Comparison of ENCODE assay signal across 8 mouse cellular contexts in genomic region chr15:79683707-79684465, GRCm38 (mm10). TPM values are rescaled to one million over a fixed set of nuclear protein-coding genes. Genes with fewer than 3 reads are reported as not detected.
DNase-seq lines count a peak whose midpoint lies in the region; ATAC-seq and TF ChIP-seq lines count a peak whose summit lies in the region.

No protein-coding gene starts in this region.

- H3K4me3 ChIP-seq in C2C12 (ENCODE audit: insufficient read depth, poor library complexity, severe bottlenecking), result peak overlapping the region; percentile 8
- H3K4me3 ChIP-seq in embryonic facial prominence, embryonic 15.5 days (replicated peaks), result peak overlapping the region; percentile 94
- H3K4me3 ChIP-seq in limb, embryonic 14.5 days (replicated peaks; ENCODE audit: low read length), result peak overlapping the region; percentile 93; the same call in 1 of the 2 replicates
- peak overlapping the region; percentile 14; the same call in 1 of the 2 replicates for H3K4me3 ChIP-seq in stomach, postnatal 0 days (ENCODE audit: low read depth, low read length)

- WGBS in embryonic facial prominence, embryonic 15.5 days, result 61% methylated on average over 19 of the region's 19 CpGs
- 76% methylated on average over 19 of the region's 19 CpGs for WGBS in limb, embryonic 14.5 days
- 43% methylated on average over 19 of the region's 19 CpGs for WGBS in stomach, postnatal 0 days

- no peak for TF ChIP-seq CTCF in C2C12 (IDR thresholded peaks at IDR 0.05; ENCODE audit: control insufficient read depth, insufficient read depth, insufficient read length)
- TF ChIP-seq CTCF in stomach, postnatal 0 days (IDR thresholded peaks at IDR 0.05; ENCODE audit: low read depth), result no peak

- TF ChIP-seq EP300 in stomach, postnatal 0 days (optimal IDR thresholded peaks at IDR 0.05), result no peak

- ATAC-seq in embryonic facial prominence, embryonic 15.5 days (ENCODE audit: insufficient number of reproducible peaks, low FRiP score, low TSS enrichment, low read depth), result no peak
- ATAC-seq in limb, embryonic 14.5 days (ENCODE audit: low FRiP score, low read depth), result no peak
- 0 out of 2 replicates have a peak, but pooled peaks have one; percentile 14 for ATAC-seq in stomach, postnatal 0 days (ENCODE audit: low FRiP score, low TSS enrichment)
- no peak for ATAC-seq in megakaryocyte progenitor cell, adult 5-6 weeks (replicated peaks; ENCODE audit: poor library complexity)

- H3K4me1 ChIP-seq in embryonic facial prominence, embryonic 15.5 days, result peaks cover 53% of the 10 kb centered on the region
- peaks cover 37% of the 10 kb centered on the region for H3K4me1 ChIP-seq in limb, embryonic 14.5 days (ENCODE audit: control insufficient read depth, insufficient read depth, low read length)
- H3K4me1 ChIP-seq in stomach, postnatal 0 days (replicated peaks; ENCODE audit: control insufficient read depth, insufficient read depth), result peaks cover 22% of the 10 kb centered on the region

- H3K27me3 ChIP-seq in C2C12 (ENCODE audit: control insufficient read depth, insufficient read depth, insufficient read length), result no peaks in the 10 kb centered on the region
- no peaks in the 10 kb centered on the region for H3K27me3 ChIP-seq in embryonic facial prominence, embryonic 15.5 days
- H3K27me3 ChIP-seq in limb, embryonic 14.5 days (ENCODE audit: control insufficient read depth, insufficient read depth, low read length), result no peaks in the 10 kb centered on the region
- no peaks in the 10 kb centered on the region for H3K27me3 ChIP-seq in stomach, postnatal 0 days (ENCODE audit: control insufficient read depth, insufficient read depth, low read length)

- peaks cover 11% of the 10 kb centered on the region for H3K36me3 ChIP-seq in C2C12 (ENCODE audit: control insufficient read depth, insufficient read depth)
- H3K36me3 ChIP-seq in embryonic facial prominence, embryonic 15.5 days, result 0 out of 2 replicates have a peak, but pooled peaks cover 10% of the 10 kb centered on the region
- 0 out of 2 replicates have a peak, but pooled peaks cover 2% of the 10 kb centered on the region for H3K36me3 ChIP-seq in limb, embryonic 14.5 days (ENCODE audit: control insufficient read depth, insufficient read depth, low read length)
- no peaks in the 10 kb centered on the region for H3K36me3 ChIP-seq in stomach, postnatal 0 days (ENCODE audit: control insufficient read depth, insufficient read depth, low read length)

- H3K4me2 ChIP-seq in embryonic facial prominence, embryonic 15.5 days (replicated peaks), result peak overlapping the region; percentile 73
- H3K4me2 ChIP-seq in limb, embryonic 14.5 days (replicated peaks; ENCODE audit: low read depth, low read length, severe bottlenecking), result peak overlapping the region; percentile 81; the same call in 1 of the 2 replicates
- H3K4me2 ChIP-seq in stomach, postnatal 0 days (replicated peaks; ENCODE audit: low read depth), result peak overlapping the region; percentile 82

- peaks cover 78% of the 10 kb centered on the region for H3K79me3 ChIP-seq in C2C12 (ENCODE audit: low read depth)

- 0 out of 2 replicates have a peak overlapping the region, but pooled peaks have one; percentile 4 for H3K9ac ChIP-seq in embryonic facial prominence, embryonic 15.5 days
- peak overlapping the region; percentile 38; the same call in 1 of the 2 replicates for H3K9ac ChIP-seq in limb, embryonic 14.5 days (ENCODE audit: low read depth, low read length, severe bottlenecking)
- H3K9ac ChIP-seq in stomach, postnatal 0 days (ENCODE audit: low read length), result peak overlapping the region; percentile 9; the same call in 1 of the 2 replicates

- no peak for TF ChIP-seq POLR2A in limb, embryonic 14.5 days (IDR thresholded peaks at IDR 0.05; ENCODE audit: borderline replicate concordance, extremely low read depth, insufficient read depth, insufficient read length)

- peak overlapping the region; percentile 67 for H3ac ChIP-seq in C2C12 (ENCODE audit: control insufficient read depth, insufficient read length, low read depth)

- DNase-seq in heart, adult 11 months, result peak; percentile 90
- no peak for DNase-seq in heart, postnatal 4 days
- no peak for DNase-seq in limb, embryonic 14.5 days (ENCODE audit: low spot score)
- peak; percentile 46 for DNase-seq in stomach, postnatal 0 days (ENCODE audit: low spot score)
- no peak for DNase-seq in testis, postnatal 10 days (ENCODE audit: low spot score)

- no peak overlapping the region for H3K27ac ChIP-seq in embryonic facial prominence, embryonic 15.5 days (replicated peaks)
- no peak overlapping the region for H3K27ac ChIP-seq in limb, embryonic 14.5 days (replicated peaks; ENCODE audit: low read depth, low read length)
- peak overlapping the region; percentile 56 for H3K27ac ChIP-seq in stomach, postnatal 0 days (replicated peaks)

- H3K79me2 ChIP-seq in C2C12 (ENCODE audit: control insufficient read depth, insufficient read depth), result peaks cover 87% of the 10 kb centered on the region

- H3K9me3 ChIP-seq in embryonic facial prominence, embryonic 15.5 days (replicated peaks), result no peaks in the 10 kb centered on the region
- H3K9me3 ChIP-seq in limb, embryonic 14.5 days (ENCODE audit: control insufficient read depth, low read length), result no peaks in the 10 kb centered on the region
- no peaks in the 10 kb centered on the region for H3K9me3 ChIP-seq in stomach, postnatal 0 days (ENCODE audit: control insufficient read depth, low read length)

TF ChIP-seq in C2C12, 6 proteins besides CTCF, POLR2A, EP300 and RAD21:
- TF ChIP-seq MYOD1 (IDR thresholded peaks at IDR 0.05; ENCODE audit: control insufficient read depth, insufficient read length, low read depth) (no peak), CEBPB (IDR thresholded peaks at IDR 0.05; ENCODE audit: low read depth) (no peak), FOSL1 (IDR thresholded peaks at IDR 0.05; ENCODE audit: insufficient read depth, low read length, poor library complexity, severe bottlenecking) (peak; percentile 46), MAX (IDR thresholded peaks at IDR 0.05) (peak; percentile 43), USF1 (IDR thresholded peaks at IDR 0.05; ENCODE audit: low read depth) (peak; percentile 67), MYOG (IDR thresholded peaks at IDR 0.05; ENCODE audit: control insufficient read depth, extremely low read depth, insufficient read length) (no peak)
TF ChIP-seq in C2C12: peak in this region for 3.

RNA-seq across cellular contexts. Expression of gene Josd1, which starts 3.8 kb away (rescaled TPM):
- 10 to 100 TPM; 29.8 to 32.5 TPM for total RNA-seq in heart, postnatal 4 days (2021)
- polyA plus RNA-seq in C2C12 (2012; fragmentation: generic; extraction: Trizol), result 37.0 TPM
- 27.0 and 28.0 TPM in 2 replicates for polyA plus RNA-seq in embryonic facial prominence, embryonic 15.5 days (2015; fragmentation: Nextera tagmentation; extraction: Ambion mirVana)
- 38.7 and 44.6 TPM in 2 replicates for polyA plus RNA-seq in limb, embryonic 14.5 days (2012; rRNA removed)
- 21.1 and 23.3 TPM in 2 replicates for polyA plus RNA-seq in limb, embryonic 14.5 days (2014; fragmentation: Nextera tagmentation; extraction: Ambion mirVana)
- 11.7 and 13.4 TPM in 2 replicates for polyA plus RNA-seq in stomach, postnatal 0 days (2015; fragmentation: Nextera tagmentation; extraction: Ambion mirVana)
- 16.0 and 18.9 TPM in 2 replicates for total RNA-seq in megakaryocyte progenitor cell, adult 5-6 weeks (2015)
- 25.1 and 26.2 TPM in 2 replicates for total RNA-seq in megakaryocyte progenitor cell, adult 5-6 weeks (2017)

RNA-seq across cellular contexts. Expression of gene Gtpbp1, which starts 6.8 kb away (rescaled TPM):
- 10 to 100 TPM; 40.2 to 41.9 TPM for total RNA-seq in heart, postnatal 4 days (2021)
- polyA plus RNA-seq in C2C12 (2012; fragmentation: generic; extraction: Trizol), result 62.5 TPM
- polyA plus RNA-seq in embryonic facial prominence, embryonic 15.5 days (2015; fragmentation: Nextera tagmentation; extraction: Ambion mirVana), result 36.4 and 39.1 TPM in 2 replicates
- 39.6 and 43.9 TPM in 2 replicates for polyA plus RNA-seq in limb, embryonic 14.5 days (2012; rRNA removed)
- 32.6 and 36.8 TPM in 2 replicates for polyA plus RNA-seq in limb, embryonic 14.5 days (2014; fragmentation: Nextera tagmentation; extraction: Ambion mirVana)
- polyA plus RNA-seq in stomach, postnatal 0 days (2015; fragmentation: Nextera tagmentation; extraction: Ambion mirVana), result 13.3 and 17.1 TPM in 2 replicates
- 31.0 and 34.5 TPM in 2 replicates for total RNA-seq in megakaryocyte progenitor cell, adult 5-6 weeks (2015)
- total RNA-seq in megakaryocyte progenitor cell, adult 5-6 weeks (2017), result 48.2 and 58.6 TPM in 2 replicates

RNA-seq across cellular contexts. Expression of gene Tomm22, which starts 13.2 kb away (rescaled TPM):
- 100 to 1,000 TPM; 150 to 159 TPM for total RNA-seq in heart, postnatal 4 days (2021)
- polyA plus RNA-seq in C2C12 (2012; fragmentation: generic; extraction: Trizol), result 171 TPM
- 207 and 210 TPM in 2 replicates for polyA plus RNA-seq in embryonic facial prominence, embryonic 15.5 days (2015; fragmentation: Nextera tagmentation; extraction: Ambion mirVana)
- 112 and 117 TPM in 2 replicates for polyA plus RNA-seq in limb, embryonic 14.5 days (2012; rRNA removed)
- polyA plus RNA-seq in limb, embryonic 14.5 days (2014; fragmentation: Nextera tagmentation; extraction: Ambion mirVana), result 207 and 217 TPM in 2 replicates
- polyA plus RNA-seq in stomach, postnatal 0 days (2015; fragmentation: Nextera tagmentation; extraction: Ambion mirVana), result 186 and 196 TPM in 2 replicates
- total RNA-seq in megakaryocyte progenitor cell, adult 5-6 weeks (2015), result 197 and 207 TPM in 2 replicates
- 85.1 and 112 TPM in 2 replicates for total RNA-seq in megakaryocyte progenitor cell, adult 5-6 weeks (2017)

RNA-seq across cellular contexts. Expression of gene Cby1, which starts 24.9 kb away (rescaled TPM):
- total RNA-seq in heart, postnatal 4 days (2021), result 10 to 100 TPM; 30.9 to 35.5 TPM
- 54.5 TPM for polyA plus RNA-seq in C2C12 (2012; fragmentation: generic; extraction: Trizol)
- polyA plus RNA-seq in embryonic facial prominence, embryonic 15.5 days (2015; fragmentation: Nextera tagmentation; extraction: Ambion mirVana), result 67.3 and 78.6 TPM in 2 replicates
- polyA plus RNA-seq in limb, embryonic 14.5 days (2012; rRNA removed), result 17.9 and 21.6 TPM in 2 replicates
- polyA plus RNA-seq in limb, embryonic 14.5 days (2014; fragmentation: Nextera tagmentation; extraction: Ambion mirVana), result 44.9 and 49.6 TPM in 2 replicates
- polyA plus RNA-seq in stomach, postnatal 0 days (2015; fragmentation: Nextera tagmentation; extraction: Ambion mirVana), result 30.2 and 31.2 TPM in 2 replicates
- 13.8 and 19.0 TPM in 2 replicates for total RNA-seq in megakaryocyte progenitor cell, adult 5-6 weeks (2015)
- 47.9 and 65.2 TPM in 2 replicates for total RNA-seq in megakaryocyte progenitor cell, adult 5-6 weeks (2017)

RNA-seq across cellular contexts. Expression of gene Fam227a, which starts 25.1 kb away (rescaled TPM):
- total RNA-seq in heart, postnatal 4 days (2021), result 1 to 10 TPM; 1.0 to 1.2 TPM
- 0.27 TPM for polyA plus RNA-seq in C2C12 (2012; fragmentation: generic; extraction: Trizol)
- polyA plus RNA-seq in embryonic facial prominence, embryonic 15.5 days (2015; fragmentation: Nextera tagmentation; extraction: Ambion mirVana), result 1.8 and 1.9 TPM in 2 replicates
- polyA plus RNA-seq in limb, embryonic 14.5 days (2012; rRNA removed), result 7.5 and 7.9 TPM in 2 replicates
- 1.3 and 2.0 TPM in 2 replicates for polyA plus RNA-seq in limb, embryonic 14.5 days (2014; fragmentation: Nextera tagmentation; extraction: Ambion mirVana)
- 0.29 and 0.41 TPM in 2 replicates for polyA plus RNA-seq in stomach, postnatal 0 days (2015; fragmentation: Nextera tagmentation; extraction: Ambion mirVana)
- 0.61 and 1.5 TPM in 2 replicates for total RNA-seq in megakaryocyte progenitor cell, adult 5-6 weeks (2015)
- 0.92 and 1.4 TPM in 2 replicates for total RNA-seq in megakaryocyte progenitor cell, adult 5-6 weeks (2017)

Comparison
In these comparisons a context has a peak if more than half of its experiments do, and no peak if none do; other contexts are left out.
1. DNase-seq: peak in heart, adult 11 months (single experiment) and stomach, postnatal 0 days (single experiment); none in heart, postnatal 4 days (single experiment), limb, embryonic 14.5 days (single experiment) and testis, postnatal 10 days (single experiment).
2. H3K4me3 ChIP-seq: peak in every context shown above with its lines; median percentile 94 in embryonic facial prominence, embryonic 15.5 days; 93 in limb, embryonic 14.5 days; 14 in stomach, postnatal 0 days; 8 in C2C12.
3. Peak in every context shown above with its lines, with median percentiles within 50 percentile points of each other: H3K4me2 ChIP-seq and H3K9ac ChIP-seq.